Mouse (Mus musculus): ENCODE results near the gene 2010111I01Rik. TPM values are rescaled to one million over a fixed set of nuclear protein-coding genes. Genes with fewer than 3 reads are reported as not detected.

Gene 2010111I01Rik
- total and polyA plus RNA-seq, 3 experiments = 13.3 to 19.8 (median 14.4) TPM

DNA sequence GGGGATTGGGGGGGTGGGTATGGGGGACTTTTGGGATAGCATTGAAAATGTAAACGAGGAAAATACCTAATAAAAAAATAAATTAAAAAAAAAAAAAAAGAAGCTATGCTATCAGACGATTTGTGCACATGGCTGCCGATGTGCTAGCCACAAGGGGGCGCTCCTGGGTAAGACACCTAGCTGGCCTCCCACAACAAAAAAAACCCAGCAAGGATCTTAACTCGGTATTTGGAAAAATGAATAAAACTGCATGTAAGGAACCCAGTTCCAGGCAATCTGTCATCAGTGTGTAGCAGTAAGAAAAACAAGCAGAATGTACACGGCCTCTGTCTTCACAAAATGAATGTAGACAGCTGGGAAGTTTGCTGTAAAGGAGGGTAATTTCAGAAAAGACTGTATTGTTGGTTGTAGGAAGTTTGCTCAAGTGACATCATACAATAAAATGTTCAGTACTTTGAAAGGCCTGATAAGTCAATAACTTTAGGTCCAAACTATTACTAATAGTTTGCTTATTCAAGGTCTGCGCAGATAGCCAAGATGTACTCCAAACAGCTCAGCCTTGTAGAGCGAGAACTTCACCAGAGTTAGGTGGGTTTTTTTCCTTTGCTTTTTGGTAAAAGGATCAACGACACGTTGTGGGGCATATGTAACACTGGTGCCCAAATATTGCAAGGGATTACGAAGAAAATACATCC is 44.9 kb upstream of the 2010111I01Rik start:
- H3K9ac ChIP-seq (ENCODE audit: insufficient read depth, low read depth) = no peak overlapping the region
- no peaks in the 10 kb centered on the region for H3K36me3 ChIP-seq (replicated peaks in 1 of 2; ENCODE audit: control insufficient read depth in 1 of 2, insufficient read depth in 1 of 2, low read length in 1 of 2)
- H3K27me3 ChIP-seq (replicated peaks) = no peaks in the 10 kb centered on the region
- H3K4me1 ChIP-seq (ENCODE audit: control insufficient read depth in 1 of 2, insufficient read depth in 2 of 2) = no peaks in the 10 kb centered on the region
- H3K9me3 ChIP-seq (replicated peaks; ENCODE audit: low read length) = peaks cover 2% of the 10 kb centered on the region
- TF ChIP-seq ZC3H11A (IDR thresholded peaks at IDR 0.05; ENCODE audit: low read depth, low read length) = peak; percentile 2; the same call in 1 of the 2 replicates
- no peak for TF ChIP-seq JUN (IDR thresholded peaks at IDR 0.05; ENCODE audit: insufficient read depth, low read depth, low read length)
- TF ChIP-seq MAFK (IDR thresholded peaks at IDR 0.05; ENCODE audit: insufficient replicate concordance, low read length) = no peak
- TF ChIP-seq CTCF (conservative IDR thresholded peaks at IDR 0.05 in 1 of 2, IDR thresholded peaks at IDR 0.05 in 1 of 2; ENCODE audit: low read depth in 2 of 2, low read length in 2 of 2) = peak; percentile 31 to 79
- no peak for TF ChIP-seq POLR2A (IDR thresholded peaks at IDR 0.05; ENCODE audit: low read depth, low read length)
- no peak for TF ChIP-seq MEF2A (IDR thresholded peaks at IDR 0.05; ENCODE audit: borderline replicate concordance, low read depth, low read length)
- no peak for TF ChIP-seq BHLHE40 (IDR thresholded peaks at IDR 0.05; ENCODE audit: low read depth, low read length)
- peak; percentile 87 for TF ChIP-seq ZNF384 (IDR thresholded peaks at IDR 0.05; ENCODE audit: low read depth, low read length)
- TF ChIP-seq MAX (IDR thresholded peaks at IDR 0.05; ENCODE audit: low read length) = peak; percentile 55; the same call in 1 of the 2 replicates
- no peak for TF ChIP-seq UBTF (IDR thresholded peaks at IDR 0.05; ENCODE audit: low read depth, low read length)
- TF ChIP-seq ETS1 (conservative IDR thresholded peaks at IDR 0.05; ENCODE audit: low read depth, low read length) = no peak
- TF ChIP-seq USF1 (IDR thresholded peaks at IDR 0.05; ENCODE audit: low read depth, low read length) = no peak
- no peak for TF ChIP-seq MXI1 (IDR thresholded peaks at IDR 0.05; ENCODE audit: low read depth, low read length)
- TF ChIP-seq EP300 (IDR thresholded peaks at IDR 0.05; ENCODE audit: low read length) = no peak
- TF ChIP-seq RAD21 (IDR thresholded peaks at IDR 0.05; ENCODE audit: low read depth, low read length) = peak; percentile 77
- no peak for TF ChIP-seq NRF1 (IDR thresholded peaks at IDR 0.05; ENCODE audit: low read depth, low read length)
- TF ChIP-seq ZKSCAN1 (IDR thresholded peaks at IDR 0.05; ENCODE audit: borderline replicate concordance, low read depth, low read length) = no peak
- peak; percentile 76 for TF ChIP-seq MYC (IDR thresholded peaks at IDR 0.05; ENCODE audit: low read depth, low read length)
- TF ChIP-seq CHD1 (IDR thresholded peaks at IDR 0.05; ENCODE audit: low read depth, low read length) = no peak
- TF ChIP-seq RCOR1 (conservative IDR thresholded peaks at IDR 0.05; ENCODE audit: low read depth, low read length) = no peak
- no peak for TF ChIP-seq PAX5 (IDR thresholded peaks at IDR 0.05; ENCODE audit: low read length)
- no peak for TF ChIP-seq MAZ (IDR thresholded peaks at IDR 0.05; ENCODE audit: low read depth, low read length)
- no peak for TF ChIP-seq TCF12 (IDR thresholded peaks at IDR 0.05; ENCODE audit: low read depth, low read length)
- peak; percentile 73 for TF ChIP-seq SMC3 (IDR thresholded peaks at IDR 0.05; ENCODE audit: low read depth, low read length)
- no peak for TF ChIP-seq IRF4 (IDR thresholded peaks at IDR 0.05; ENCODE audit: low read depth, low read length)
- TF ChIP-seq NELFE (IDR thresholded peaks at IDR 0.05; ENCODE audit: low read depth, low read length) = no peak
- no peak for TF ChIP-seq USF2 (conservative IDR thresholded peaks at IDR 0.05; ENCODE audit: low read depth, low read length)
- dilution Hi-C loops (cut with MboI; ENCODE audit: extremely low pct_ligation_motif_present, extremely low pct_unique_long_range_greater_than_20kb, low sequenced_read_pairs) (no loop called here), in situ Hi-C loops (cut with MboI; ENCODE audit: low pct_ligation_motif_present, low pct_unique_long_range_greater_than_20kb, low sequenced_read_pairs) (no loop called here)
- peak; percentile 74 for DNase-seq (ENCODE audit: extremely low read depth)
- H3K79me2 ChIP-seq (replicated peaks; ENCODE audit: control insufficient read depth, extremely low read depth, insufficient read depth, poor library complexity, severe bottlenecking) = no peaks in the 10 kb centered on the region
- H3K27ac ChIP-seq (ENCODE audit: insufficient read depth, low read depth) = no peak overlapping the region
- H3K4me3 ChIP-seq (replicated peaks in 1 of 3; ENCODE audit: low read depth in 2 of 3, low read length in 2 of 3, poor library complexity in 1 of 3) = no peak overlapping the region
- H3K4me2 ChIP-seq (ENCODE audit: insufficient read depth, low read depth, poor library complexity, severe bottlenecking) = 0 out of 2 replicates have a peak overlapping the region, but pooled peaks have one; percentile 40

Data from CH12.LX (cell line).